Mouse (Mus musculus): Measurements from ENCODE around the gene Phgr1. TPM values are rescaled to one million over a fixed set of nuclear protein-coding genes. Genes with fewer than 3 reads are reported as not detected.
A peak's percentile ranks its signal among the peaks of the same experiment; 100 is the strongest.

Phgr1 gene
- total and polyA plus RNA-seq, 2 experiments = 1.6 TPM; not detected in 1

DNA sequence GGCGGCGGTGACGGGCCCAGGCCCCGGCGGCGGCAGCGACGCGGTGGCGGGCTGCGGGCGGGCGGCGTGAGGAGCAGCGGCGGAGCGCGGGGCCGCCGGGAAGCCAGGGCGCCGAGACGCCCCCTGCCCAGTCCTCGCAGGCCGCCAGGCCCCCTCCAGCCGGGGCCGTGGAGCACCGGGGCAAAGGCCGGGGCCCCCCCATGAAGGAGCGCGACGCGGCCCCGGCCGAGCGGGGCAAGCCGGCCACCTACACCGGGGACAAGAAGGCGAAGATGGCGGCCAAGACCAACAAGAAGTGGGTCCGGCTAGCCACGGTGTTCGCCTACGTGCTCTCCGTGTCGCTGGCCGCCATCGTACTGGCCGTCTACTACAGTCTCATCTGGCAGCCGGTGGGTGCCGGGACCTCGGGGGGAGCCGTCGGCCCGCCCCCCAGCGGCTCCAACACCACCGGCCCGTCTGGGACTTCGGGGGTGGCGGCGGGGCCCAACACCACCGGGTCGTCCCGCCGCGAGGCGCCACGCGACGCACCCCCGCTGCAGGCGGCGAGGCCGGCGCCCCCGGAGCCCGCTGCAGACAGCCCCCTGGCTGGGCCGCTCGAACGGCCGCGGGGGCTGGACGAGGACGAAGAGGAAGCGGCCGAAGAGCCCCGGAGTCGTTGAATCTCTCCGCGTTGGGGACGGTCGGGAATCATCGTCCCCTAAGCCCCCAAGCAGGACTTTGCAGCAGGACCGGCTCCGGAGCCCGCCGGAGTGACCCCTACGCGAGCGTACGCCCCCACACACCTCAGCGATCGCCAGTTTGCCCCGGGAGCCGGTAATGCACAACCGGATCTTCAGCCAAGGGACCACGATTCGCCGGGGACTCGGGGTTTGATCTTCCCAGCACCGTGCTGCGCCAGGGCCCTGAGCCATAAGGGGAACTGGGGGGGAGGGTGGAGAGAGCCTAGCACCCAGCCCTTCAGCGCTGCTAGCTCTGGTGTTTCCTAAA, 26.4 kb upstream of the Phgr1 start:
- DNase-seq (ENCODE audit: extremely low read depth, low read depth, low spot score) = no peak
- H3K36me3 ChIP-seq (ENCODE audit: control insufficient read depth, insufficient read depth, low read length) = 0 out of 2 replicates have a peak, but pooled peaks cover 2% of the 10 kb centered on the region
- H3K27ac ChIP-seq (replicated peaks; ENCODE audit: insufficient read depth, low read depth, low read length) = peak overlapping the region; percentile 10
- peak overlapping the region; percentile 92 for H3K9ac ChIP-seq (ENCODE audit: low read depth, low read length)
- no peaks in the 10 kb centered on the region for H3K27me3 ChIP-seq (ENCODE audit: control insufficient read depth, insufficient read depth, low read length)
- TF ChIP-seq CTCF (IDR thresholded peaks at IDR 0.05; ENCODE audit: low read depth, low read length) (no peak), POLR2A (IDR thresholded peaks at IDR 0.05; ENCODE audit: extremely low read depth, insufficient read depth, low read length) (no peak)
- 0 out of 2 replicates have a peak, but pooled peaks cover 8% of the 10 kb centered on the region for H3K79me2 ChIP-seq (ENCODE audit: control insufficient read depth, insufficient read depth, low read length)
- peaks cover 7% of the 10 kb centered on the region; the same call in 1 of the 2 replicates for H3K4me1 ChIP-seq (ENCODE audit: control insufficient read depth, insufficient read depth, low read length)
- 5% methylated on average over 112 of the region's 113 CpGs for WGBS
- H3K4me3 ChIP-seq (ENCODE audit: insufficient read depth, low read depth, low read length) = peak overlapping the region; percentile 99

DNA sequence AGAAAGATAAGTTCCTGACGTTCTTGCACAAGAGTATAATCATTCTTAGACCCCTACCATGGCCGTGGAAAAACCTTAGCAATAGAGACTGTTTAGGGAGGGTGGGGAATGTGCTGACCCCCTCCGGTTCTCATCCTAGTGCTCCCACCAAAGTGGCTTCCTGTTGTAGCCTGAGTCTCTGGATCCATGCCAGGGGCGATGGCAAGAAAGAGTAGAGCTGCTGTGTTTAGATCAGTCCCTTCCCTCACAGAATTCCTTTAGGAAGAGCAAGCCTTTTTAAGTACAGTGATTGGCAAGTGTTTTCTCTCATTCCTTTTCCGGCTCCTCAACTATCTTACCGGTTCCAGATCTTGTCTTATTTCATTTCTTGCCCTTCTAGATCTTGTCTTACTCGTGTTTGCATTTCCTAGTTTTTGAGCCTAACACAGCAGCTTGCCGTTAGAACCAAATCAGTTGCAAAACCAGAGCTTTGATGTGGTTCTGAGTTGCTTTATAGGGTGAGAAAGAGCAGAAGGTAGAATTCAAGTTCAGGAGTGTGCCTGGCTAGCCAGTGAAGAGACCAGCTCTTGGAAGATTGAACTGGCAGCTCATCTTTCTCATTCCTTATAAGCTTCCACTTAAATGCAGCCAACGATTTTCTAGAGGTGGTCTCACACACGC, 25.1 kb upstream of the Phgr1 start:
- WGBS = 61% methylated on average over 10 of the region's 10 CpGs
- 0 out of 2 replicates have a peak, but pooled peaks cover 8% of the 10 kb centered on the region for H3K79me2 ChIP-seq (ENCODE audit: control insufficient read depth, insufficient read depth, low read length)
- no peak overlapping the region for H3K9ac ChIP-seq (ENCODE audit: low read depth, low read length)
- no peaks in the 10 kb centered on the region for H3K27me3 ChIP-seq (ENCODE audit: control insufficient read depth, insufficient read depth, low read length)
- H3K27ac ChIP-seq (replicated peaks; ENCODE audit: insufficient read depth, low read depth, low read length) = no peak overlapping the region
- H3K4me3 ChIP-seq (ENCODE audit: insufficient read depth, low read depth, low read length) = peak overlapping the region; percentile 99; the same call in 1 of the 2 replicates
- DNase-seq (ENCODE audit: extremely low read depth, low read depth, low spot score) = no peak
- 0 out of 2 replicates have a peak, but pooled peaks cover 2% of the 10 kb centered on the region for H3K36me3 ChIP-seq (ENCODE audit: control insufficient read depth, insufficient read depth, low read length)
- TF ChIP-seq POLR2A (IDR thresholded peaks at IDR 0.05; ENCODE audit: extremely low read depth, insufficient read depth, low read length) (no peak), CTCF (IDR thresholded peaks at IDR 0.05; ENCODE audit: low read depth, low read length) (no peak)
- peaks cover 7% of the 10 kb centered on the region; the same call in 1 of the 2 replicates for H3K4me1 ChIP-seq (ENCODE audit: control insufficient read depth, insufficient read depth, low read length)

- peaks cover 7% of the 10 kb centered on the region; the same call in 1 of the 2 replicates for H3K4me1 ChIP-seq (ENCODE audit: control insufficient read depth, insufficient read depth, low read length)
- H3K27ac ChIP-seq (replicated peaks; ENCODE audit: insufficient read depth, low read depth, low read length) = no peak overlapping the region
- 0 out of 2 replicates have a peak, but pooled peaks cover 2% of the 10 kb centered on the region for H3K36me3 ChIP-seq (ENCODE audit: control insufficient read depth, insufficient read depth, low read length)
- H3K9ac ChIP-seq (ENCODE audit: low read depth, low read length) = no peak overlapping the region
- TF ChIP-seq POLR2A (IDR thresholded peaks at IDR 0.05; ENCODE audit: extremely low read depth, insufficient read depth, low read length) (no peak), CTCF (IDR thresholded peaks at IDR 0.05; ENCODE audit: low read depth, low read length) (no peak)
- DNase-seq (ENCODE audit: extremely low read depth, low read depth, low spot score) = no peak
- WGBS = 89% methylated on average over 10 of the region's 10 CpGs
- no peak overlapping the region for H3K4me3 ChIP-seq (ENCODE audit: insufficient read depth, low read depth, low read length)
- 0 out of 2 replicates have a peak, but pooled peaks cover 8% of the 10 kb centered on the region for H3K79me2 ChIP-seq (ENCODE audit: control insufficient read depth, insufficient read depth, low read length)
- H3K27me3 ChIP-seq (ENCODE audit: control insufficient read depth, insufficient read depth, low read length) = no peaks in the 10 kb centered on the region
These were observed 23.2 kb upstream of the Phgr1 start for GRCm38 (mm10) chr2:118749341-118749884.

DNA sequence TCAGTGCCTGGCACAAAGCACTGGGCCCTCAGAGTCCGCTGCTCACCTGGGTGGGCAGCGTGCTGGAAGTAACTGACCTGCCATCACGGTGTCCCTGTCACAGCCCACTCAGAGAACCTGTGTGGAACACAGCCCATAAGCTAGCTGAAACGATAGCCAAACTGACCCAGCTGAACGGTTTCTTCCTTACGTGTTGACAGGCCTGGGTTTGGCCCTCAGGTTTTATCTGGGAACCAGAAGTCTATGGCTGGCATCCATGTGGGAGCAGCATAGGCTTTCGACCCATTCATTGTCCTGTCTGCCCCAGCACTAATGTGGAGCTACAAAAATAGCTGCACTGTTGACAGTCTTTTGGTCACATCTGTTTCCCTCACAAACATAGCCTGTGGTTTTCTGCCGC, 22.1 kb upstream of the Phgr1 start:
- Histone ChIP-seq H3K27me3 (ENCODE audit: control insufficient read depth, insufficient read depth, low read length) (no peaks in the 10 kb centered on the region), H3K27ac (replicated peaks; ENCODE audit: insufficient read depth, low read depth, low read length) (no peak overlapping the region), H3K4me3 (ENCODE audit: insufficient read depth, low read depth, low read length) (no peak overlapping the region), H3K36me3 (ENCODE audit: control insufficient read depth, insufficient read depth, low read length) (0 out of 2 replicates have a peak, but pooled peaks cover 2% of the 10 kb centered on the region), H3K79me2 (ENCODE audit: control insufficient read depth, insufficient read depth, low read length) (0 out of 2 replicates have a peak, but pooled peaks cover 8% of the 10 kb centered on the region), H3K4me1 (ENCODE audit: control insufficient read depth, insufficient read depth, low read length) (peaks cover 2% of the 10 kb centered on the region; the same call in 1 of the 2 replicates), H3K9ac (ENCODE audit: low read depth, low read length) (no peak overlapping the region)
- no peak for DNase-seq (ENCODE audit: extremely low read depth, low read depth, low spot score)
- 89% methylated on average over 8 of the region's 8 CpGs for WGBS
- no peak for TF ChIP-seq CTCF (IDR thresholded peaks at IDR 0.05; ENCODE audit: low read depth, low read length)
- no peak for TF ChIP-seq POLR2A (IDR thresholded peaks at IDR 0.05; ENCODE audit: extremely low read depth, insufficient read depth, low read length)

All from liver, adult 2 months (tissue).